Mouse (Mus musculus) heart, postnatal 0 days (tissue): ENCODE measurements around the gene Cdk5rap1.

ENCODE experiments used
- CTCF ChIP-seq: IDR thresholded peaks from 2 replicates; pipeline ENCODE4 v1.5.1; 2016; ENCODE audit warnings: antibody characterized with exemption, control low read depth, low read depth
- EP300 ChIP-seq: IDR thresholded peaks from 2 replicates; pipeline ENCODE4 v1.6.1; 2016; ENCODE audit warnings: antibody characterized with exemption, low read depth

GRCm38 (mm10) chr2:154401976-154402375, 29.2 kb upstream of the Cdk5rap1 start:
- TF ChIP-seq CTCF = no peak
- TF ChIP-seq EP300 = no peak
